Mouse (Mus musculus) liver, embryonic 14.5 days (tissue): ENCODE results near the gene Cerk. TPM values are rescaled to one million over a fixed set of nuclear protein-coding genes. Genes with fewer than 3 reads are reported as not detected.

Experiments
- ATAC-seq: fragments of 200-750 bp; cut with Nextera tagmentation; 2 replicates; pipeline ENCODE4 v1.8.0; 2017; ENCODE audit warnings: moderate number of reproducible peaks, mild to moderate bottlenecking, moderate library complexity; ENCODE audit not compliant: insufficient read depth
- DNase-seq, 3 experiments: peaks; one replicate each; pipeline ENCODE4 v3.0.0-alpha.2; 2012 to 2013; ENCODE audit warnings: low read depth in 3 of 3, low spot score in 3 of 3
- H3K27ac ChIP-seq: fragments of 300-500 bp; sonication (generic); 2 replicates; pipeline ENCODE4 v1.5.1; 2014; ENCODE audit warnings: moderate library complexity, mild to moderate bottlenecking, control low read depth, inconsistent platforms
- H3K27me3 ChIP-seq: fragments of 300-500 bp; sonication (generic); 2 replicates; pipeline ENCODE4 v1.6.1; 2014; ENCODE audit warnings: mild to moderate bottlenecking, low read length, moderate library complexity; ENCODE audit not compliant: control insufficient read depth, insufficient read depth
- H3K36me3 ChIP-seq: fragments of 300-500 bp; sonication (generic); replicated peaks from 2 replicates; pipeline ENCODE4 v1.6.1; 2014; ENCODE audit warnings: low read depth; ENCODE audit not compliant: control insufficient read depth, insufficient read depth
- H3K4me1 ChIP-seq, 2 experiments: fragments of 200-500 bp in 1 of 2; fragments of 300-500 bp in 1 of 2; sonication (generic) in 1 of 2; replicated peaks; 2 replicates each; pipeline ENCODE4 v1.6.1; 2012 to 2014; ENCODE audit warnings: antibody characterized with exemption in 1 of 2, inconsistent platforms in 1 of 2, low read length in 1 of 2; ENCODE audit not compliant: control insufficient read depth in 2 of 2, insufficient read depth in 2 of 2
- H3K4me2 ChIP-seq: fragments of 300-500 bp; sonication (generic); 2 replicates; pipeline ENCODE4 v1.6.1; 2014; ENCODE audit warnings: low read depth, mild to moderate bottlenecking, control low read depth, moderate library complexity
- H3K4me3 ChIP-seq, 2 experiments: fragments of 200-500 bp in 1 of 2; fragments of 300-500 bp in 1 of 2; sonication (generic) in 1 of 2; 2 replicates each; pipeline ENCODE4 v1.5.1; 2012 to 2014; ENCODE audit warnings: low read depth in 2 of 2, low read length in 2 of 2, mild to moderate bottlenecking in 2 of 2, control low read depth in 1 of 2, inconsistent platforms in 1 of 2, moderate library complexity in 1 of 2; ENCODE audit not compliant: insufficient read depth in 1 of 2
- H3K9ac ChIP-seq: fragments of 300-500 bp; sonication (generic); replicated peaks from 2 replicates; pipeline ENCODE4 v1.6.1; 2014; ENCODE audit warnings: mild to moderate bottlenecking, control low read depth, moderate library complexity
- H3K9me3 ChIP-seq: fragments of 300-500 bp; sonication (generic); 2 replicates; pipeline ENCODE4 v1.6.1; 2016; ENCODE audit warnings: low read length, mixed read lengths; ENCODE audit not compliant: control insufficient read depth
- CTCF ChIP-seq: IDR thresholded peaks from 2 replicates; pipeline ENCODE4 v1.5.1; 2016; ENCODE audit warnings: antibody characterized with exemption, low read depth, control low read depth
- EP300 ChIP-seq: IDR thresholded peaks from 2 replicates; pipeline ENCODE4 v1.6.1; 2016; ENCODE audit warnings: antibody characterized with exemption, low read depth
- WGBS: fragments of 180-500 bp; shearing (Covaris S2); extraction: QIAGEN DNeasy Blood & Tissue Kit; methylation state at CpG from one replicate; pipeline ENCODE4 v1.1.7; 2014; ENCODE audit not compliant: insufficient replicate concordance; 5-methylcytosine and 5-hydroxymethylcytosine counted together
- polyA plus RNA-seq, 2 experiments: library from polyadenylated mRNA; depleted of rRNA in 1 of 2; stranded (reverse) in 1 of 2; unstranded in 1 of 2; fragments of >200 nt; fragmentation: Nextera tagmentation in 1 of 2; extraction: Ambion mirVana in 1 of 2; gene quantifications; 2 replicates each; pipeline versions ENCODE4 v1.2.1 to v1.2.3; 2012 to 2014

Gene Cerk
- polyA plus RNA-seq, 2 experiments, result 2.7 to 2.9 TPM

GRCm38 (mm10) chr15:86129036-86129435, 56.9 kb downstream of the Cerk start:
- Histone ChIP-seq H3K9ac (no peak overlapping the region), H3K4me1 (no peaks in the 10 kb centered on the region), H3K4me2 (no peak overlapping the region), H3K4me3 (no peak overlapping the region), H3K36me3 (peaks cover 6% of the 10 kb centered on the region; the same call in 1 of the 2 replicates), H3K9me3 (no peaks in the 10 kb centered on the region), H3K27me3 (no peaks in the 10 kb centered on the region), H3K27ac (no peak overlapping the region)
- WGBS, result 77% methylated on average over 3 of the region's 3 CpGs
- DNase-seq, result no peak
- TF ChIP-seq EP300 (no peak), CTCF (no peak)
- no peak for ATAC-seq

- Histone ChIP-seq H3K4me3 (no peak overlapping the region), H3K27me3 (no peaks in the 10 kb centered on the region), H3K4me1 (peaks cover 5 to 6% of the 10 kb centered on the region in 2 experiments; a peak in 3 of 4 replicates), H3K36me3 (peaks cover 6% of the 10 kb centered on the region; the same call in 1 of the 2 replicates), H3K9ac (no peak overlapping the region), H3K4me2 (no peak overlapping the region), H3K27ac (no peak overlapping the region), H3K9me3 (no peaks in the 10 kb centered on the region)
- DNase-seq (peak in 2 of 3 experiments; percentile 47 to 61), ATAC-seq (peak; percentile 52; the same call in 1 of the 2 replicates)
- WGBS, result 53% methylated on average over 1 of the region's 1 CpGs
- TF ChIP-seq EP300 (no peak), CTCF (peak; percentile 86)
Observed at GRCm38 (mm10) chr15:86124359-86124758, 61.6 kb downstream of the Cerk start.

GRCm38 (mm10) chr15:86123409-86123808, 62.5 kb downstream of the Cerk start:
- H3K27ac ChIP-seq, result no peak overlapping the region
- H3K36me3 ChIP-seq, result peaks cover 9% of the 10 kb centered on the region; the same call in 1 of the 2 replicates
- H3K4me3 ChIP-seq, result no peak overlapping the region
- no peak overlapping the region for H3K4me2 ChIP-seq
- WGBS, result 49% methylated on average over 4 of the region's 4 CpGs
- H3K9me3 ChIP-seq, result no peaks in the 10 kb centered on the region
- H3K27me3 ChIP-seq, result no peaks in the 10 kb centered on the region
- TF ChIP-seq EP300, result peak; percentile 55; the same call in 1 of the 2 replicates
- no peak for TF ChIP-seq CTCF
- no peak overlapping the region for H3K9ac ChIP-seq
- H3K4me1 ChIP-seq, result peaks cover 5 to 6% of the 10 kb centered on the region in 2 experiments; a peak in 3 of 4 replicates
- ATAC-seq (peak; percentile 58; the same call in 1 of the 2 replicates), DNase-seq (peak in 1 of 3 experiments; percentile 44)

- H3K9ac ChIP-seq, result no peak overlapping the region
- WGBS, result 87% methylated on average over 9 of the region's 9 CpGs
- TF ChIP-seq CTCF, result no peak
- no peak for TF ChIP-seq EP300
Observed at GRCm38 (mm10) chr15:86122261-86122949, 63.5 kb downstream of the Cerk start.

GRCm38 (mm10) chr15:86119186-86119585, 66.8 kb downstream of the Cerk start:
- no peak overlapping the region for H3K4me3 ChIP-seq
- no peak overlapping the region for H3K27ac ChIP-seq
- ATAC-seq (no peak), DNase-seq (no peak)
- no peak for TF ChIP-seq EP300
- TF ChIP-seq CTCF, result no peak
- no peaks in the 10 kb centered on the region for H3K9me3 ChIP-seq
- no peaks in the 10 kb centered on the region for H3K27me3 ChIP-seq
- H3K36me3 ChIP-seq, result peaks cover 7% of the 10 kb centered on the region; the same call in 1 of the 2 replicates
- peaks cover 10 to 13% of the 10 kb centered on the region in 2 experiments; a peak in 3 of 4 replicates for H3K4me1 ChIP-seq
- no peak overlapping the region for H3K4me2 ChIP-seq
- 71% methylated on average over 7 of the region's 7 CpGs for WGBS
- H3K9ac ChIP-seq, result no peak overlapping the region

More at GRCm38 (mm10) chr15:86122261-86122949, 63.5 kb downstream of the Cerk start:
- H3K36me3 ChIP-seq, result peaks cover 9% of the 10 kb centered on the region; the same call in 1 of the 2 replicates
- peaks cover 5 to 6% of the 10 kb centered on the region in 2 experiments; a peak in 3 of 4 replicates for H3K4me1 ChIP-seq
- no peak overlapping the region for H3K4me2 ChIP-seq
- no peak overlapping the region for H3K4me3 ChIP-seq
- H3K27ac ChIP-seq, result no peak overlapping the region
- DNase-seq, result no peak
- no peaks in the 10 kb centered on the region for H3K27me3 ChIP-seq
- no peaks in the 10 kb centered on the region for H3K9me3 ChIP-seq
- no peak for ATAC-seq
